Mouse (Mus musculus) neural tube, embryonic 11.5 days (tissue): Measurements from ENCODE around the gene Rps11. TPM values are rescaled to one million over a fixed set of nuclear protein-coding genes. Genes with fewer than 3 reads are reported as not detected.
"Not testable (repeated sequence)": the region's sequence is repeated elsewhere in the genome, so short reads cannot be mapped to it uniquely, and the experiment has no call there.

Source experiments
- ATAC-seq: fragments of 200-750 bp; cut with Nextera tagmentation; 2 replicates; pipeline ENCODE4 v1.8.0; 2017; ENCODE audit warnings: moderate number of reproducible peaks, mild to moderate bottlenecking, moderate TSS enrichment, moderate library complexity; ENCODE audit not compliant: insufficient read depth, low FRiP score, low TSS enrichment
- DNase-seq: peaks from one replicate; pipeline ENCODE4 v3.0.0-alpha.2; 2015; ENCODE audit warnings: low spot score
- H3K27ac ChIP-seq: fragments of 300-500 bp; sonication (generic); 2 replicates; pipeline ENCODE4 v1.5.1; 2014; ENCODE audit warnings: low read depth, mild to moderate bottlenecking, low read length
- H3K27me3 ChIP-seq: fragments of 300-500 bp; sonication (generic); 2 replicates; pipeline ENCODE4 v1.6.1; 2014; ENCODE audit warnings: mild to moderate bottlenecking, low read length, mixed read lengths; ENCODE audit not compliant: control insufficient read depth, insufficient read depth
- H3K36me3 ChIP-seq: fragments of 300-500 bp; sonication (generic); 2 replicates; pipeline ENCODE4 v1.6.1; 2014; ENCODE audit warnings: mild to moderate bottlenecking, low read length, moderate library complexity, mixed read lengths; ENCODE audit not compliant: control insufficient read depth, insufficient read depth
- H3K4me1 ChIP-seq: fragments of 300-500 bp; sonication (generic); 2 replicates; pipeline ENCODE4 v1.6.1; 2014; ENCODE audit warnings: low read length, mixed read lengths; ENCODE audit not compliant: control insufficient read depth, insufficient read depth
- H3K4me2 ChIP-seq: fragments of 300-500 bp; sonication (generic); 2 replicates; pipeline ENCODE4 v1.6.1; 2014; ENCODE audit warnings: low read depth, mild to moderate bottlenecking, moderate library complexity
- H3K4me3 ChIP-seq: fragments of 300-500 bp; sonication (generic); 2 replicates; pipeline ENCODE4 v1.5.1; 2014; ENCODE audit warnings: low read depth, low read length
- H3K9ac ChIP-seq: fragments of 300-500 bp; sonication (generic); 2 replicates; pipeline ENCODE4 v1.6.1; 2014; ENCODE audit warnings: mild to moderate bottlenecking, low read length
- H3K9me3 ChIP-seq: fragments of 300-500 bp; sonication (generic); 2 replicates; pipeline ENCODE4 v1.6.1; 2016; ENCODE audit warnings: low read length; ENCODE audit not compliant: control insufficient read depth
- WGBS: fragments of 180-500 bp; shearing (Covaris S2); extraction: QIAGEN DNeasy Blood & Tissue Kit; methylation state at CpG from one replicate; pipeline ENCODE4 v1.1.7; 2014; 5-methylcytosine and 5-hydroxymethylcytosine counted together
- polyA plus RNA-seq: library from polyadenylated mRNA; unstranded; fragments of >200 nt; fragmentation: Nextera tagmentation; extraction: Ambion mirVana; gene quantifications from 2 replicates; pipeline ENCODE4 v1.2.1, GENCODE M21; 2014

The Rps11 gene
- polyA plus RNA-seq, 1 experiment from 2014 or later = 1,454 TPM

GRCm38 (mm10) chr7:45129776-45130512 is 5.7 kb upstream of the Rps11 start:
- Histone ChIP-seq H3K9ac (peak overlapping the region; percentile 77; the same call in 1 of the 2 replicates), H3K27me3 (no peaks in the 10 kb centered on the region), H3K4me1 (peaks cover 16% of the 10 kb centered on the region), H3K9me3 (no peaks in the 10 kb centered on the region), H3K27ac (peak overlapping the region; percentile 77; the same call in 1 of the 2 replicates), H3K36me3 (peaks cover 21% of the 10 kb centered on the region), H3K4me3 (peak overlapping the region; percentile 95; the same call in 1 of the 2 replicates), H3K4me2 (peak overlapping the region; percentile 59)
- 52% methylated on average over 15 of the region's 15 CpGs for WGBS
- DNase-seq (no peak), ATAC-seq (no peak)

- Histone ChIP-seq H3K36me3 (peaks cover 21% of the 10 kb centered on the region), H3K4me2 (peak overlapping the region; percentile 59), H3K27ac (peak overlapping the region; percentile 77), H3K9ac (peak overlapping the region; percentile 77), H3K4me3 (peak overlapping the region; percentile 95), H3K27me3 (no peaks in the 10 kb centered on the region), H3K9me3 (no peaks in the 10 kb centered on the region), H3K4me1 (peaks cover 19% of the 10 kb centered on the region)
- no peak for ATAC-seq
- WGBS = 2% methylated on average over 17 of the region's 17 CpGs
- DNase-seq = no peak
Observed at GRCm38 (mm10) chr7:45129318-45129717, 5.1 kb upstream of the Rps11 start.

- H3K4me1 ChIP-seq = peaks cover 19% of the 10 kb centered on the region
- peak within 1 kb of the TSS; percentile 95 for H3K4me3 ChIP-seq
- peak within 1 kb of the TSS; percentile 99 for H3K9ac ChIP-seq
- H3K9me3 ChIP-seq = no peaks in the 10 kb centered on the region
- peak within 1 kb of the TSS; percentile 96 for H3K4me2 ChIP-seq
- H3K36me3 ChIP-seq = peaks cover 21% of the 10 kb centered on the region
- ATAC-seq (peak; percentile 92), DNase-seq (peak; percentile 99)
- WGBS = 0% methylated on average over 48 of the region's 48 CpGs
- no peaks in the 10 kb centered on the region for H3K27me3 ChIP-seq
- H3K27ac ChIP-seq = peak within 1 kb of the TSS; percentile 84
Observed at GRCm38 (mm10) chr7:45128624-45129246, 4.5 kb upstream of the Rps11 start, which contains the start of gene Rpl13a. Gene Rpl13a (minus strand): TSS chr7:45128761.

GRCm38 (mm10) chr7:45127700-45128224 is 3.5 kb upstream of the Rps11 start:
- WGBS = 0% methylated on average over 6 of the region's 6 CpGs

GRCm38 (mm10) chr7:45126844-45127699 is 2.8 kb upstream of the Rps11 start:
- H3K4me1 ChIP-seq = peaks cover 27% of the 10 kb centered on the region
- peak overlapping the region; percentile 84 for H3K27ac ChIP-seq
- H3K9ac ChIP-seq = peak overlapping the region; percentile 99
- peaks cover 28% of the 10 kb centered on the region for H3K36me3 ChIP-seq
- peak overlapping the region; percentile 96 for H3K4me2 ChIP-seq
- H3K27me3 ChIP-seq = no peaks in the 10 kb centered on the region
- H3K4me3 ChIP-seq = peak overlapping the region; percentile 95
- WGBS = 49% methylated on average over 21 of the region's 21 CpGs
- DNase-seq (no peak), ATAC-seq (no peak)
- H3K9me3 ChIP-seq = no peaks in the 10 kb centered on the region

More at GRCm38 (mm10) chr7:45127700-45128224, 3.5 kb upstream of the Rps11 start:
- peaks cover 23% of the 10 kb centered on the region for H3K4me1 ChIP-seq
- H3K27me3 ChIP-seq = no peaks in the 10 kb centered on the region
- peak overlapping the region; percentile 96 for H3K4me2 ChIP-seq
- H3K27ac ChIP-seq = peak overlapping the region; percentile 84
- no peak for ATAC-seq
- H3K36me3 ChIP-seq = peaks cover 24% of the 10 kb centered on the region
- no peak for DNase-seq
- H3K9me3 ChIP-seq = no peaks in the 10 kb centered on the region
- peak overlapping the region; percentile 95 for H3K4me3 ChIP-seq
- H3K9ac ChIP-seq = peak overlapping the region; percentile 99

- Histone ChIP-seq H3K4me1 (peaks cover 27% of the 10 kb centered on the region), H3K9ac (peak overlapping the region; percentile 99), H3K27me3 (no peaks in the 10 kb centered on the region), H3K9me3 (no peaks in the 10 kb centered on the region), H3K4me2 (peak overlapping the region; percentile 96), H3K36me3 (peaks cover 35% of the 10 kb centered on the region), H3K4me3 (peak overlapping the region; percentile 95), H3K27ac (peak overlapping the region; percentile 84)
- 76% methylated on average over 17 of the region's 17 CpGs for WGBS
- ATAC-seq (no peak), DNase-seq (no peak)
Observed at GRCm38 (mm10) chr7:45126147-45126843, 2.1 kb upstream of the Rps11 start.

- H3K9ac ChIP-seq, DNase-seq: not testable (repeated sequence)
Observed at GRCm38 (mm10) chr7:45125649-45126048, 1.4 kb upstream of the Rps11 start.

More at GRCm38 (mm10) chr7:45125649-45126048, 1.4 kb upstream of the Rps11 start:
- not testable (repeated sequence) for H3K27me3 ChIP-seq, H3K9me3 ChIP-seq, ATAC-seq, H3K27ac ChIP-seq, H3K4me3 ChIP-seq, H3K4me2 ChIP-seq
- Histone ChIP-seq H3K36me3 (peaks cover 41% of the 10 kb centered on the region), H3K4me1 (peaks cover 27% of the 10 kb centered on the region)
- 60% methylated on average over 5 of the region's 5 CpGs for WGBS
